Mouse (Mus musculus) liver, adult 2 months (tissue): Measurements from ENCODE around the gene Mgat1.

Experiments
- CTCF ChIP-seq: fragments of 200-500 bp; IDR thresholded peaks from 2 replicates; pipeline ENCODE4 v1.5.1; 2011; ENCODE audit warnings: low read depth, low read length, control low read depth
- POLR2A ChIP-seq: fragments of 200-500 bp; IDR thresholded peaks from 2 replicates; pipeline ENCODE4 v1.6.1; 2011; ENCODE audit warnings: low read length, control low read depth; ENCODE audit not compliant: insufficient read depth; ENCODE audit errors: extremely low read depth

DNA sequence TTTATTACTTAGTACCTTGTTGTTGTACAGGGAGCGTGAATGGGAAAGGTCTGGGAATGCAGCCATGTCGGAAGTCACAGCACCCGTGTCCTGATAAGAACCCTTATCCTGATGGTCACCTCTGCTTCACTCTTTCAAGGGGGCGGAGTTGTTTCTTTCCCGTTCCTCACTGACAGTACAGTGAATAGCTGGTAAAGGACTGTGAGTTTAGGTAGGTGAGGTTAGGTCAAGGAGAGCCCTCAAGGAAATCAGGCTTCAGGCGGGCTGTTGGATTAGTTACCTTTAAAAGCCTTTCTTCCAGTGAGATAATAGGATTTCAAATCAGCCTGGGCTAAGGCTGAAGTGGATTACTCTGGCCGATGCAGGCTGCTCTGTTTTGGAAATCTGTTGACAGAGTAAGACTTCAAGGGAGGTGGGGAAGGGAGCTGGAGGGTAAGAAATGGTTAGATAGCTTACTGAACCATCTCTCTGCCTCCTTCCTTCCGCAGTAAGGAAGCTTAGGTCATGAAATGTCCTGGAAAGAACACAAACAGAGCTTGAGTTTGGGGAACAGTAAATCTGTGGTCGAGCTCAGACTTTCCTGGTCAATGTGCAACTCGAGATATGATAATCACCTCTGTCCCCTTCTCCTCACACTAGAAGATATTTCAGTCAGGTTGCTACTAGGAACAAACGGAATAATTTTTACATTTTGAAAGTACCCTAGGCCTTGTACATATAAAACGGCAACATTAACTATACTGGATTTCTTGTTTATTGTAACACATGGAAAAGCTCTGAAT, 1.8 kb downstream of the Mgat1 start:
- TF ChIP-seq CTCF (no peak), POLR2A (no peak)
